22 mouse cellular contexts compared by ENCODE assay signal in genomic region chr6:61661414-61661813, GRCm38 (mm10).
"Had no signal": no experiment of that assay in that cellular context is flagged by ENCODE, and none has a peak within 500 bp of the region (broad histone marks: within the 10 kb centered on the region; RNA-seq: fewer than 3 reads in every experiment).

No protein-coding gene starts in this region.

- H3K36me3 ChIP-seq: liver, embryonic 15.5 days; midbrain, embryonic 10.5 days; midbrain, embryonic 13.5 days; neural tube, embryonic 13.5 days; stomach, embryonic 15.5 days had no signal

- H3K4me3 ChIP-seq: left cerebral cortex, adult 2 months; liver, embryonic 15.5 days; megakaryocyte, embryonic 14.5 days; midbrain, embryonic 10.5 days; midbrain, embryonic 13.5 days; myocyte; neural tube, embryonic 13.5 days; stomach, embryonic 15.5 days had no signal

- H3K27me3 ChIP-seq: liver, embryonic 15.5 days; megakaryocyte, embryonic 14.5 days; midbrain, embryonic 13.5 days; neural tube, embryonic 13.5 days; stomach, embryonic 15.5 days had no signal

- DNase-seq: kidney, adult 18-20 months; kidney, adult 9 months; kidney, postnatal 14 days; kidney, postnatal 4 days; layer of hippocampus, postnatal 36 days; retina, postnatal 1 day; right cerebral cortex, postnatal 25 days; spleen, adult 18-20 months; thymus, postnatal 4 days had no signal

- H3K4me2 ChIP-seq: liver, embryonic 11.5 days; liver, embryonic 15.5 days; midbrain, embryonic 13.5 days; neural tube, embryonic 13.5 days; stomach, embryonic 15.5 days had no signal

- H3K27ac ChIP-seq: left cerebral cortex, adult 2 months; liver, embryonic 15.5 days; macrophage; midbrain, embryonic 10.5 days; midbrain, embryonic 13.5 days; neural tube, embryonic 13.5 days; stomach, embryonic 15.5 days had no signal

- H3K9ac ChIP-seq: liver, embryonic 15.5 days; midbrain, embryonic 13.5 days; neural tube, embryonic 13.5 days; stomach, embryonic 15.5 days had no signal

- ATAC-seq: inflammation-experienced regulatory T-cells, adult 6 months; intestine, embryonic 16.5 days; midbrain, embryonic 13.5 days; midbrain, embryonic 16.5 days had no signal

- H3K9me3 ChIP-seq: liver, embryonic 15.5 days; megakaryocyte, embryonic 14.5 days; midbrain, embryonic 10.5 days; midbrain, embryonic 13.5 days; neural tube, embryonic 13.5 days; stomach, embryonic 15.5 days had no signal

- H3K4me1 ChIP-seq: liver, embryonic 15.5 days; megakaryocyte, embryonic 14.5 days; midbrain, embryonic 10.5 days; midbrain, embryonic 13.5 days; neural tube, embryonic 13.5 days; stomach, embryonic 15.5 days had no signal
